Mouse (Mus musculus) embryonic fibroblast, embryonic 13.5 days (primary cell): ENCODE results near the gene Ttll3.

Source experiments
- CTCF ChIP-seq: IDR thresholded peaks from 2 replicates; pipeline ENCODE4 v1.5.1; 2011; ENCODE audit warnings: mild to moderate bottlenecking, control low read depth, low read length, moderate library complexity, borderline replicate concordance; ENCODE audit not compliant: insufficient read depth
- POLR2A ChIP-seq: IDR thresholded peaks from 2 replicates; pipeline ENCODE4 v1.6.1; 2011; ENCODE audit warnings: low read depth, mild to moderate bottlenecking, control low read depth, low read length, moderate library complexity

DNA sequence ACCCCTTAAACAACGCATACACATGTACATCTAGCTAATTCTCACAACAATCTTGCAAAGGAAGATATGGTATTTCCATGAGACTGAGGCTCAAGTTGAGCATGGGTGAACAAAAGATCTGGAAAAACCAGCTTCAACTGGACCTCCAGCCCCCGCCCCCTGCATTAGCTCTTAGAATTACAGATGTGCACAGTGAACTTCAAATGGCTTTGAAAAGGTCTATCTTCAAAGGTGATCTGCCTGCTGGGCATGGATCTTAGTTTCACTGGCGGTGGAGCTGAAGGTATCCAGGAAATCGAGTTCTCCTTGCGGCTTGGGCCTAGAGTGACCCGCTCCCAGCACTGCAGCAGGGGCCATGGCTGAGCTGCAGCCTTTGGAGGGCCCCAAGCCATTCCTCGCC is 20.9 kb upstream of the Ttll3 start:
- no peak for TF ChIP-seq POLR2A
- TF ChIP-seq CTCF: no peak
